Mouse (Mus musculus) adrenal gland, postnatal 36 days (tissue): ENCODE results near the gene Klhl30. TPM values are rescaled to one million over a fixed set of nuclear protein-coding genes. Genes with fewer than 3 reads are reported as not detected.

Experiments used
- DNase-seq, 2 experiments: peaks; one replicate each; pipeline ENCODE4 v3.0.0; 2021; ENCODE audit warnings: mixed read lengths in 1 of 2
- long read RNA-seq, 2 experiments: library from polyadenylated mRNA; stranded (forward); transcript quantifications; one replicate each; pipeline ENCODE4 v2.0.0; 2021; ENCODE audit warnings: borderline sequencing depth in 2 of 2
- total RNA-seq, 2 experiments: library from RNA; stranded (reverse); gene quantifications; 2 replicates each; pipeline ENCODE4 v1.2.3; 2021

The Klhl30 gene
- under 1 TPM; 0.89 to 0.96 TPM for total RNA-seq
- long read RNA-seq, experiment 1, partial matches to known transcripts = 1 of 1 reads
- long read RNA-seq, experiment 1, other reads (novel, unspliced or antisense) = 0 of 1 reads
- long read RNA-seq, experiment 2 = 0 reads

- no peak for DNase-seq
These were observed at the start of gene Klhl30 for GRCm38 (mm10) chr1:91350841-91351240. Klhl30 (plus strand) TSS chr1:91351016.

- DNase-seq = no peak
These were observed 49.5 kb upstream of the Klhl30 start for GRCm38 (mm10) chr1:91301206-91301920.

GRCm38 (mm10) chr1:91302021-91302420 lies 48.8 kb upstream of the Klhl30 start:
- no peak for DNase-seq

- no peak for DNase-seq
These were observed 46.2 kb upstream of the Klhl30 start for GRCm38 (mm10) chr1:91304621-91305020.

GRCm38 (mm10) chr1:91309366-91310085 lies 41.3 kb upstream of the Klhl30 start:
- no peak for DNase-seq

- DNase-seq = no peak
These were observed 38.5 kb upstream of the Klhl30 start for GRCm38 (mm10) chr1:91312273-91312672.

- DNase-seq = no peak
These were observed 37.6 kb upstream of the Klhl30 start for GRCm38 (mm10) chr1:91313251-91313650.

GRCm38 (mm10) chr1:91317656-91318055 lies 33.2 kb upstream of the Klhl30 start:
- no peak for DNase-seq

- no peak for DNase-seq
These were observed 28.9 kb upstream of the Klhl30 start, which contains the start of gene Espnl for GRCm38 (mm10) chr1:91321760-91322438. Espnl (plus strand) TSS chr1:91322075.

- peak; percentile 19 to 25 for DNase-seq
These were observed 26.2 kb upstream of the Klhl30 start for GRCm38 (mm10) chr1:91324646-91325045.

GRCm38 (mm10) chr1:91325488-91326042 lies 25.3 kb upstream of the Klhl30 start:
- DNase-seq = no peak

- no peak for DNase-seq
These were observed 18.7 kb upstream of the Klhl30 start for GRCm38 (mm10) chr1:91332102-91332501.

- DNase-seq = no peak
These were observed 17.2 kb upstream of the Klhl30 start for GRCm38 (mm10) chr1:91333582-91333981.

- no peak for DNase-seq
These were observed 13.5 kb upstream of the Klhl30 start for GRCm38 (mm10) chr1:91337355-91337754.

GRCm38 (mm10) chr1:91344001-91344400 lies 6.8 kb upstream of the Klhl30 start:
- DNase-seq = no peak

- DNase-seq = peak; percentile 32 to 39
These were observed 5.7 kb upstream of the Klhl30 start for GRCm38 (mm10) chr1:91344921-91345685.

- DNase-seq = peak; percentile 69 to 81
These were observed 3.9 kb upstream of the Klhl30 start for GRCm38 (mm10) chr1:91346892-91347291.

- no peak for DNase-seq
These were observed 433 bp downstream of the Klhl30 start for GRCm38 (mm10) chr1:91351249-91351648.

GRCm38 (mm10) chr1:91352277-91352676 lies 1.5 kb downstream of the Klhl30 start:
- DNase-seq = no peak

GRCm38 (mm10) chr1:91356105-91356504 lies 5.3 kb downstream of the Klhl30 start:
- DNase-seq = peak; percentile 32 to 65

- no peak for DNase-seq
These were observed 11.3 kb downstream of the Klhl30 start for GRCm38 (mm10) chr1:91362113-91362512.
